Mouse (Mus musculus): Measurements from ENCODE around the gene Fbrs. TPM values are rescaled to one million over a fixed set of nuclear protein-coding genes. Genes with fewer than 3 reads are reported as not detected.

Fbrs gene
- 11.9 TPM for polyA plus RNA-seq (2017; shearing (Covaris generic))

DNA sequence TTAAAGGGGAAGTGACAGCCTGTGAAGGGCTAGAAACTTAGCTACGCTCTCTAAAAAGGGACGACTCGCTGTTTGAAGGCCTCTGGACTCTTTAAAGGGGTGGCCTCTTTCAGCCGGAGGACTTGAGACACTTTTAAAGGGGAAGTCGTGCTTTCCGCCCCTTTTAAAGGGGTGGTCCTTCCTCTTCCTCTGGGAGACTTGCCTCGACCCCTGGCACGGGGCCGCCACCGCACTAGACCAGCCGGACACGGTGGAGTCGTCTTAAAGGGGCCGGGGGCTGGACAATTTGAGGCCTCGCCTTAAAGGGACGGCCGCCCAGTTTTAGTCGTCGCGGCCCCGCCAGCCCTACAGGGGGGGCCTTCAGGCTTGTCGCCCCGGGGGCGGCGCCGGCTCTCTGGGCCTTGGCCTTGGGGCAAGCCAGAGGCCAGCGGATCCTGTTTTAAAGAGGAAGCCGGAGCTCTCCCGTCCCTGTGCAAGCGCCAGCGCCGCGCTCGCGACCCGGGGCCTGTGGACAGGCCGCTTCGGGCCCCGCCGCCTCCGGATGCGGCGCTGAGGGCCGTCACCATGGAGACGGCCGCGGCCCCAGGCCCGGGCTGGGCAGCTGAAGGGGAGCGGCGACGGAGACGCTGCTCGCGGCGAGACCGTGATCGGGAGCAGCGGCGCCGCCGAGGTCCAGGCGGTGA, at the start of gene Fbrs:
Fbrs (plus strand) TSS at position 565 of the 683 bp plus-strand sequence.

DNA sequence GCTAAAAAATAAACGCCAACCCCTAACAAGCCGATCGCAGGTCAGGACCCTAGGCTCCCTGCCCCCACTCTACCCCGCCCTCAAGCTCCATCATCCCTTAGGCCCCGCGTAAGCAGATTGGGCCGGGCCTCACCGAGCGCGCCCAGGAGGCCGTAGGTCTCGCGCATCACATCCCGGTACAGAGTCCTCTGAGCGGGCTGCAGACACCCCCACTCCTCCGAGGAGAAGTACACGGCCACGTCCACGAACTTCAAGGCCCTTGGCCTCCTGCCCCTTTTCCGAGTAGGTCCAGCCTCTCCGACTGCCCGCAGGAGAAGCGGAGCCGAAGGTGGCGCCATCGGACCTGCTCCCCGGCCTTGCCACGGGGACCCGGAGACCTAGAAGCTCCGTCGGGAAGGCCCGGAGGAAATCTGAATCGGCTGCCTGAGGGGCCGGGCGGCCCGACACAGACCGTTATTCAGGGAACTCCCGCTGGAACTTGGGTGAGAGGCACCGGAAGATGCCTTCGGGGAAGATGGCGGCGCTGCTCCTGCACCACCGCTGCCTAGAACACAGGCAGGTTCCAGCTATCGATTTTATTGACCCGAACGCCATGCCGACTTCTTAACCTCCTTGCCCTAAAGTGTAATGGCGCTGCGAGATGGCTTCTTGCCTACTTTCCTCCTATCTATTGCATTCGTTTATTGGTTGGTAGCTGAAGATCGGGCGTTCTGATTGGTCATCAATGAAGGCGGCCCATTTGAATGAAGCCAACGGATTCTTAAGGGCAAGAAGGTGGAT, 30.3 kb upstream of the Fbrs start, which contains the start of gene Zfp689:
Zfp689 (minus strand) TSS at position 638 of the 780 bp plus-strand sequence.

DNA sequence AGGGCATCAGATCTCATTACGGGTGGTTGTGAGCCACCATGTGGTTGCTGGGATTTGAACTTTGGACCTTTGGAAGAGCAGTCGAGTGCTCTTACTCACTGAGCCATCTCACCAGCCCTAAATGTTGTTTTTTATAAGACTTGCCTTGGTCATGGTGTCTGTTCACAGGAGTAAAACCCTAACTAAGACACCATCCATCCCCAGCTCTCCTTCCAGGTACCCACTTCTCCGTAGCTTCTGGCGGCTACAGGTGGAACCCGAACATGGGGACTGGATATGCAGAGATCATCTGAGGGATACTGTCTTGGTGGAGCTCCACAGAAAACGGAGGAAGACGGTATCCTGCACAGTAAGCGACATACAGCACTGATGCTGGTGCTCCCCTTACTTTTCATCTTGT, 19.7 kb upstream of the Fbrs start, which contains the start of gene Prr14:
Prr14 (plus strand) TSS at position 301 of the 400 bp plus-strand sequence.

DNA sequence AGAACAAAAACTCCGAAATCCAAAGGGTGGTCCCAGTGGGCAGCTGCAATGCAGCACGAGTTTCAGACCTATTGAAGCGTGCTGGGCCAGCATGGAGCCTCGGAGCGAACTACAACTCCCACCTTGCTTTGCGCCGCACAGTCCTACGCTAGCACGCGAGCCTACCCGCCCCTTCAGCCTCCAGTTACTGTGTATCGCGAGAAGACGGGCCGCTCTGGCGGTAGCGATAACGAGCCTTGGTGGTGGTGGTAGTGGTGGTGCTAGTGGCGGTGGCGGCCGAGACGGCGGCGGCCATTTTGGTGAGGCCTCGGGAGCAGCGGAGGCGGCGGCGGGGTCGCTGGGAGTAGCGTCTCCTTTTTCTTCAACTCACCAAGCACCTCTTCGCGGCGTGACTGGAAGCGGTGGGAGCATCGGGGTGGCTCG, 32.8 kb downstream of the Fbrs start, which contains the start of gene Srcap:
Srcap (plus strand) TSS at position 176 of the 423 bp plus-strand sequence.

DNA sequence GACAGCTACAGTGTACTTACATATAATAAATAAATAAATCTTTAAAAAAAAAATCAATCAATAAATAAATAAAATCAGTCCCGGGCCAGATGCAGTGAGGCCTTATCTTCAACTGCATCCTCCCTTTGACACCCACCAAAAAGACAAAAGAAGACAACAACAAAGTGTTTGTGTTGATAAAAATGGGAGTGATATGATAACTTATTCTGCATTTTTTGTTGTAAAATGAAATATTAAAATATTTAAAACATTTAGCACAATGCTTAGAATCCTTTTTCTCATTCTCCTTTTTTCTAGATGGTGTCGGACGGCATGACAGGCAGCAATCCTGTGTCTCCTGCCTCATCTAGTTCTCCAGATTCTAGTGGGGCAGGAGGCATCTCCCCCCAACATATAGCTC, 40.3 kb downstream of the Fbrs start, which contains the start of gene Gm42715:
Gm42715 (plus strand) TSS at position 301 of the 400 bp plus-strand sequence.

Other genes starting within 250 kb of the Fbrs start
- 6.8 TPM for gene Zfp553, start 246.1 kb upstream of the Fbrs start, polyA plus RNA-seq (2017; shearing (Covaris generic))
- 491 TPM for gene Sept1, start 246.1 kb upstream of the Fbrs start, polyA plus RNA-seq (2017; shearing (Covaris generic))
- 5.0 TPM for gene Zfp771, start 234.9 kb upstream of the Fbrs start, polyA plus RNA-seq (2017; shearing (Covaris generic))
- 18.2 TPM for gene Dctpp1, start 218.5 kb upstream of the Fbrs start, polyA plus RNA-seq (2017; shearing (Covaris generic))
- gene Sephs2, start 205.1 kb upstream of the Fbrs start, polyA plus RNA-seq (2017; shearing (Covaris generic)) = 31.4 TPM
- gene Itgal, start 182.9 kb upstream of the Fbrs start, polyA plus RNA-seq (2017; shearing (Covaris generic)) = 375 TPM
- gene Zfp768, start 133.6 kb upstream of the Fbrs start, polyA plus RNA-seq (2017; shearing (Covaris generic)) = 0.27 TPM
- gene Zfp747, start 103.1 kb upstream of the Fbrs start, polyA plus RNA-seq (2017; shearing (Covaris generic)) = 21.0 TPM
- gene 9130019O22Rik, start 92.0 kb upstream of the Fbrs start, polyA plus RNA-seq (2017; shearing (Covaris generic)) = 7.3 TPM
- gene E430018J23Rik, start 85.6 kb upstream of the Fbrs start, polyA plus RNA-seq (2017; shearing (Covaris generic)) = 4.4 TPM
- 13.3 TPM for gene Zfp764, start 72.4 kb upstream of the Fbrs start, polyA plus RNA-seq (2017; shearing (Covaris generic))
- gene Zfp688, start 57.1 kb upstream of the Fbrs start, polyA plus RNA-seq (2017; shearing (Covaris generic)) = 24.7 TPM
- gene Zfp689, start 30.0 kb upstream of the Fbrs start, polyA plus RNA-seq (2017; shearing (Covaris generic)) = 7.4 TPM
- gene Prr14, start 19.6 kb upstream of the Fbrs start, polyA plus RNA-seq (2017; shearing (Covaris generic)) = 138 TPM
- 78.0 TPM for gene Srcap, start 32.8 kb downstream of the Fbrs start, polyA plus RNA-seq (2017; shearing (Covaris generic))
- 6.4 TPM for gene Gm42715, start 40.4 kb downstream of the Fbrs start, polyA plus RNA-seq (2017; shearing (Covaris generic))
- 3.5 TPM for gene Tmem265, start 82.2 kb downstream of the Fbrs start, polyA plus RNA-seq (2017; shearing (Covaris generic))
- gene Phkg2, start 94.1 kb downstream of the Fbrs start, polyA plus RNA-seq (2017; shearing (Covaris generic)) = 76.0 TPM
- gene Ccdc189, start 109.4 kb downstream of the Fbrs start, polyA plus RNA-seq (2017; shearing (Covaris generic)) = not detected
- gene Rnf40, start 109.6 kb downstream of the Fbrs start, polyA plus RNA-seq (2017; shearing (Covaris generic)) = 105 TPM
- gene Zfp629, start 136.6 kb downstream of the Fbrs start, polyA plus RNA-seq (2017; shearing (Covaris generic)) = 0.30 TPM
- gene Bcl7c, start 229.7 kb downstream of the Fbrs start, polyA plus RNA-seq (2017; shearing (Covaris generic)) = 49.0 TPM
- not detected for gene Ctf1, start 233.5 kb downstream of the Fbrs start, polyA plus RNA-seq (2017; shearing (Covaris generic))